Mouse (Mus musculus) liver, embryonic 14.5 days (tissue): Measurements from ENCODE around the gene Map4k4. TPM values are rescaled to one million over a fixed set of nuclear protein-coding genes. Genes with fewer than 3 reads are reported as not detected.

Experiments used
- ATAC-seq: fragments of 200-750 bp; cut with Nextera tagmentation; 2 replicates; pipeline ENCODE4 v1.8.0; 2017; ENCODE audit warnings: moderate number of reproducible peaks, mild to moderate bottlenecking, moderate library complexity; ENCODE audit not compliant: insufficient read depth
- DNase-seq, 3 experiments: peaks; one replicate each; pipeline ENCODE4 v3.0.0-alpha.2; 2012 to 2013; ENCODE audit warnings: low read depth in 3 of 3, low spot score in 3 of 3
- H3K27ac ChIP-seq: fragments of 300-500 bp; sonication (generic); 2 replicates; pipeline ENCODE4 v1.5.1; 2014; ENCODE audit warnings: moderate library complexity, mild to moderate bottlenecking, control low read depth, inconsistent platforms
- H3K27me3 ChIP-seq: fragments of 300-500 bp; sonication (generic); 2 replicates; pipeline ENCODE4 v1.6.1; 2014; ENCODE audit warnings: mild to moderate bottlenecking, low read length, moderate library complexity; ENCODE audit not compliant: control insufficient read depth, insufficient read depth
- H3K36me3 ChIP-seq: fragments of 300-500 bp; sonication (generic); replicated peaks from 2 replicates; pipeline ENCODE4 v1.6.1; 2014; ENCODE audit warnings: low read depth; ENCODE audit not compliant: control insufficient read depth, insufficient read depth
- H3K4me1 ChIP-seq, 2 experiments: fragments of 200-500 bp in 1 of 2; fragments of 300-500 bp in 1 of 2; sonication (generic) in 1 of 2; replicated peaks; 2 replicates each; pipeline ENCODE4 v1.6.1; 2012 to 2014; ENCODE audit warnings: antibody characterized with exemption in 1 of 2, inconsistent platforms in 1 of 2, low read length in 1 of 2; ENCODE audit not compliant: control insufficient read depth in 2 of 2, insufficient read depth in 2 of 2
- H3K4me2 ChIP-seq: fragments of 300-500 bp; sonication (generic); 2 replicates; pipeline ENCODE4 v1.6.1; 2014; ENCODE audit warnings: low read depth, mild to moderate bottlenecking, control low read depth, moderate library complexity
- H3K4me3 ChIP-seq, 2 experiments: fragments of 200-500 bp in 1 of 2; fragments of 300-500 bp in 1 of 2; sonication (generic) in 1 of 2; 2 replicates each; pipeline ENCODE4 v1.5.1; 2012 to 2014; ENCODE audit warnings: low read depth in 2 of 2, low read length in 2 of 2, mild to moderate bottlenecking in 2 of 2, control low read depth in 1 of 2, inconsistent platforms in 1 of 2, moderate library complexity in 1 of 2; ENCODE audit not compliant: insufficient read depth in 1 of 2
- H3K9ac ChIP-seq: fragments of 300-500 bp; sonication (generic); replicated peaks from 2 replicates; pipeline ENCODE4 v1.6.1; 2014; ENCODE audit warnings: mild to moderate bottlenecking, control low read depth, moderate library complexity
- H3K9me3 ChIP-seq: fragments of 300-500 bp; sonication (generic); 2 replicates; pipeline ENCODE4 v1.6.1; 2016; ENCODE audit warnings: low read length, mixed read lengths; ENCODE audit not compliant: control insufficient read depth
- CTCF ChIP-seq: IDR thresholded peaks from 2 replicates; pipeline ENCODE4 v1.5.1; 2016; ENCODE audit warnings: antibody characterized with exemption, low read depth, control low read depth
- EP300 ChIP-seq: IDR thresholded peaks from 2 replicates; pipeline ENCODE4 v1.6.1; 2016; ENCODE audit warnings: antibody characterized with exemption, low read depth
- WGBS: fragments of 180-500 bp; shearing (Covaris S2); extraction: QIAGEN DNeasy Blood & Tissue Kit; methylation state at CpG from one replicate; pipeline ENCODE4 v1.1.7; 2014; ENCODE audit not compliant: insufficient replicate concordance; 5-methylcytosine and 5-hydroxymethylcytosine counted together
- polyA plus RNA-seq, 2 experiments: library from polyadenylated mRNA; depleted of rRNA in 1 of 2; stranded (reverse) in 1 of 2; unstranded in 1 of 2; fragments of >200 nt; fragmentation: Nextera tagmentation in 1 of 2; extraction: Ambion mirVana in 1 of 2; gene quantifications; 2 replicates each; pipeline versions ENCODE4 v1.2.1 to v1.2.3; 2012 to 2014

Gene Map4k4
- polyA plus RNA-seq, 2 experiments = 2.3 to 14.5 TPM

GRCm38 (mm10) chr1:39934954-39935353 is 34.2 kb downstream of the Map4k4 start:
- no peak for DNase-seq
- Histone ChIP-seq H3K9me3 (no peaks in the 10 kb centered on the region), H3K4me3 (no peak overlapping the region), H3K4me1 (peaks cover 22 to 30% of the 10 kb centered on the region in 2 experiments), H3K27ac (no peak overlapping the region), H3K9ac (no peak overlapping the region), H3K27me3 (no peaks in the 10 kb centered on the region; the same call in 1 of the 2 replicates), H3K36me3 (no peaks in the 10 kb centered on the region), H3K4me2 (peak overlapping the region; percentile 74; the same call in 1 of the 2 replicates)
- ATAC-seq = no peak
- TF ChIP-seq EP300 (no peak), CTCF (no peak)
- 60% methylated on average over 8 of the region's 8 CpGs for WGBS

DNA sequence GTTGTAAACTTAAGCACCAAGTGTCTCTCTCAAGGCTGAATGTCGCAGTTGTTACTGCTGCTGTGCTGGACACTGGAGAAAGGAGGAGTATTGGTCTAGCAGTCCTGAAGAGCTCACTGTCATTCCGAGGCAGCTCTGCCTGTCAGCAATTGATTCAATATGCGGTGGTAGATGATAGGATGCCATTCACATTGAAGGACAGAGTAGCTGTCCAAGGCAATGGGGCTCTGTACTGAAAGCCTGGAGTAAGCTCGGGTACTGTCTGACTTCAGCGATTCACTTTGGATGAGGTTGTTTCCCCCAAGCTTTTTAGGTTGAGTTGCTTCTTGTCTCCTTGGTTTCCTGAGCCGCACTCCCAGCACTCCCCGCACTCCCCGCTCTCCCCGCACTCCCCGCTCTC is 34.9 kb downstream of the Map4k4 start:
- WGBS = 7% methylated on average over 7 of the region's 10 CpGs

GRCm38 (mm10) chr1:39936332-39936802 is 35.7 kb downstream of the Map4k4 start:
- H3K4me2 ChIP-seq = peak overlapping the region; percentile 74
- H3K9me3 ChIP-seq = no peaks in the 10 kb centered on the region
- ATAC-seq (peak; percentile 85), DNase-seq (peak; percentile 77 to 84 (median 82))
- TF ChIP-seq CTCF (peak; percentile 99), EP300 (0 out of 2 replicates have a peak, but pooled peaks have one; percentile 8)
- peak overlapping the region; percentile 60 for H3K27ac ChIP-seq
- H3K9ac ChIP-seq = peak overlapping the region; percentile 68
- H3K36me3 ChIP-seq = no peaks in the 10 kb centered on the region
- H3K27me3 ChIP-seq = no peaks in the 10 kb centered on the region; the same call in 1 of the 2 replicates
- WGBS = under 1% methylated on average over 13 of the region's 13 CpGs
- peaks cover 22 to 30% of the 10 kb centered on the region in 2 experiments for H3K4me1 ChIP-seq
- H3K4me3 ChIP-seq = peak overlapping the region; percentile 64 to 91

More for the DNA sequence above, 34.9 kb downstream of the Map4k4 start:
- DNase-seq (no peak), ATAC-seq (no peak)
- TF ChIP-seq CTCF (no peak), EP300 (no peak)
- Histone ChIP-seq H3K27ac (no peak overlapping the region), H3K9ac (peak overlapping the region; percentile 68), H3K9me3 (no peaks in the 10 kb centered on the region), H3K4me1 (peaks cover 22 to 30% of the 10 kb centered on the region in 2 experiments), H3K4me2 (peak overlapping the region; percentile 74), H3K27me3 (no peaks in the 10 kb centered on the region; the same call in 1 of the 2 replicates), H3K4me3 (peak overlapping the region; percentile 55 to 64), H3K36me3 (no peaks in the 10 kb centered on the region)

GRCm38 (mm10) chr1:39936934-39937333 is 36.2 kb downstream of the Map4k4 start:
- H3K4me3 ChIP-seq = no peak overlapping the region

GRCm38 (mm10) chr1:39937609-39938008 is 36.9 kb downstream of the Map4k4 start:
- 29% methylated on average over 4 of the region's 4 CpGs for WGBS
- no peak overlapping the region for H3K4me3 ChIP-seq
- H3K9me3 ChIP-seq = no peaks in the 10 kb centered on the region
- H3K4me2 ChIP-seq = peak overlapping the region; percentile 74
- no peaks in the 10 kb centered on the region for H3K36me3 ChIP-seq
- ATAC-seq (peak; percentile 61), DNase-seq (peak; percentile 34 to 46 (median 36))
- no peaks in the 10 kb centered on the region; the same call in 1 of the 2 replicates for H3K27me3 ChIP-seq
- H3K9ac ChIP-seq = 0 out of 2 replicates have a peak overlapping the region, but pooled peaks have one; percentile 18
- peak overlapping the region; percentile 46 for H3K27ac ChIP-seq
- H3K4me1 ChIP-seq = peaks cover 22 to 32% of the 10 kb centered on the region in 2 experiments
- TF ChIP-seq CTCF (no peak), EP300 (peak; percentile 85)

More at GRCm38 (mm10) chr1:39936934-39937333, 36.2 kb downstream of the Map4k4 start:
- no peak overlapping the region; the same call in 1 of the 2 replicates for H3K27ac ChIP-seq
- ATAC-seq (no peak), DNase-seq (no peak)
- no peaks in the 10 kb centered on the region; the same call in 1 of the 2 replicates for H3K27me3 ChIP-seq
- H3K9ac ChIP-seq = no peak overlapping the region; the same call in 1 of the 2 replicates
- H3K4me1 ChIP-seq = peaks cover 22 to 32% of the 10 kb centered on the region in 2 experiments
- TF ChIP-seq CTCF (no peak), EP300 (no peak)
- no peaks in the 10 kb centered on the region for H3K9me3 ChIP-seq
- 67% methylated on average over 2 of the region's 2 CpGs for WGBS
- H3K36me3 ChIP-seq = no peaks in the 10 kb centered on the region
- H3K4me2 ChIP-seq = peak overlapping the region; percentile 74
